Mouse (Mus musculus) adrenal gland, adult 18-20 months (tissue): ENCODE data around the gene Zfp61. TPM values are rescaled to one million over a fixed set of nuclear protein-coding genes. Genes with fewer than 3 reads are reported as not detected.

ENCODE experiments used
- DNase-seq, 2 experiments: peaks; one replicate each; pipeline ENCODE4 v3.0.0; 2021 to 2022; ENCODE audit warnings: low spot score in 2 of 2
- microRNA-seq, 2 experiments: library from miRNA; unstranded; fragments of <30 nt; microRNA quantifications; one replicate each; pipeline ENCODE4 v1.2.0; 2021; ENCODE audit warnings: borderline number of aligned reads in 2 of 2
- total RNA-seq, 2 experiments: library from RNA; stranded (reverse); gene quantifications; 1 replicate in 1 of 2; 2 replicates in 1 of 2; pipeline ENCODE4 v1.2.3; 2021

The Zfp61 gene
- total RNA-seq, 2 experiments from 2014 or later, result 6.9 to 7.0 TPM

DNA sequence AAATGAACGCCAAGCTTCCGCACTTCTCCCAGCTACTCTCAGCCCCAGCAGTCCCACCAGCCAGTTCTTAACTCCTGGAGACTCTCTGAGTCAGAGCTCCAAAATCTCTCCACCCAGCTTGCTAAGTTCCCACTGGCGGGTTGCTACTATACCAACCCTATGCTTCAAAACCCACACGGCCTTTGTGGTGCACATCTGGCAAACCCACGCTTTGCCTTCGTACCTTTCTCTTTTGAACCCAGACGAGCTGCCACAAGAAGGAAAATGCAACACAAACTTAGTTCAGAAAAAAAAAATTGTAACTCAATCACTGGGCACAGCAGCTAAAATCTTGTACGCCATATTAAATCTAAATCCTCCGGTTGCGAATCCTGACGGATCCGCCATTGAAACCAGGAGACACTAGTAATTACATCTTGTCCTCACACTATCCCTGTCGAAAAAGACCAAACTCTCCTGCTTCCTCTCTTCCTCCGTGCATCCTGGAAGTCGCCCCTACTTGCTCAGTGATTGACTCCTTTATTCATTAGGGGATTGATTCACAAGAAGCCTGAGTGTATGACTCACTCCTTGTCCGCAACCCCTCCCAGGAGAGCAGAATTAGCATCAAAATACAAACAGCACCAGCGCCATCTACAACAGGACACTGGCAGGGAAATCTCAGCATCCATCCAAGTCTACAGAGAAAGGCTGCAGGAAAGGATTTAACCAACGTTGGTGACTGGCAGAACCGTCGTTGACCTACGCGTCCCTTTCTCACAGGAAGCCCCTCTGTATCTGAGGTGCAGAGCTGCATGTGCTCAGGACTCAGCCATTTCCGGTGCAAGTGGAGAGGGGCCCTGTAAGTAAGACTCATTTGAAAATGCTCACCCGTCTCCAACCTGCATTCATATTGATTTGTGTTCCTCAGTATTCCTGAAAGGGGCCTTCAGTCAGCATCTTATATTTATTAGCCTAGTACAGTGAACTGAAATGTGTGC is 32.6 kb downstream of the Zfp61 start:
- no peak for DNase-seq

DNA sequence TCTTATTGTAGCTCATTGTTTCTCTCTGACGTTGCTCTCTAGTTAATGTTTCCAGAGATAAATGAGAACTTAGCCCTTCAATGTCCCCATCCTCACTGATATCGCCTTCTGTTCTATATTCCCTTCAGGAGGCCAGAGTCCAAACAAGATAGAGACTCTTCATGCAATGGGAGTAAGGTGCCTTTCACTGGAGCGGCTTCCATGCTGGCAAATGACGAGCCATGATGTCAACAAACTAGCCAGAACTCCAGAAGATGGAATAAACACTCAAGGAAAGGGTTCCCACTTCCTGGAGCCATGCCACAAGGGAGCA is 41.1 kb downstream of the Zfp61 start:
- no peak for DNase-seq

DNA sequence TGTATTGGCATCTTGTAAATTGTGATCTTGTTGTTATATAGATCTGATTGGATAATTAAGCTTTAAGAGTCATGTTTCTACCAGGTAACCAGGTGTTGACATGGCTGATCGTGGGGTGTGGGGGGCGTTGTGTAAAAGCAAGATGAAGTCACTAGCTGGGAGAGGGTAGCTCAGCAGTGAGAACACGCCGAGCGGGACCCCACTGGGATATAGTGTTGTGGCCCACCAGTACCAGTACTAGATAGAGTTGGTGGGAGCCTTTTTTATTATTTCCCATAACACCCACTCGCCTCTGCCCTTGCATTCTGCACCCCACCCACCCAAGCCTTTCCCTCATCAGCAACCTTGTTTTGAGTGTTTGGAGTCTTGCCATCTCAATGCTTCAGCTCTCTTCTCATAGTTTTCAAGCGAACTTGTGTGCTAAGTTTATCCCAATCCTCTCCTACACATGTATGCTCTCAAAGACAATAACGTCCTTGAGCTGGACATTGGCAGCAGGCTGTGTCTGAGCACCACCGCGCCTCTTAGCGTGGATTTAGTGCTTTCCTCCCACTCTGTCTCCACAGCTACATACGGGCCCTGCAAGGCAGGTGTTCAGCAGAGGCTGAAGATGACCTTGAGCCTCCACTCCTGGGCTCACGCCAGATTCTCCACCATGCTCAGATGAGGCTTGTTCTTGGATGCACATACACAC is 41.6 kb downstream of the Zfp61 start:
- no peak for DNase-seq

GRCm38 (mm10) chr7:24254633-24255474 is 46.2 kb downstream of the Zfp61 start, which contains the start of gene Zfp108:
TSS of gene Zfp108 (plus strand) at chr7:24254794.
- DNase-seq, result peak; percentile 65 to 66

GRCm38 (mm10) chr7:24253779-24254615 is 47.0 kb downstream of the Zfp61 start:
- DNase-seq, result no peak

Small RNA genes within 50 kb of the gene (microRNA-seq; reads per million reads assigned to microRNA genes)
- gene Gm27592, result 0 reads per million in 2 experiments

Other genes with a start within 250 kb of the Zfp61 start
- not detected for gene Vmn1r183, start 248.0 kb downstream of the Zfp61 start, total RNA-seq
- 10 to 100 TPM; 23.3 to 32.2 TPM for gene Zfp180, start 219.3 kb downstream of the Zfp61 start, total RNA-seq
- gene Zfp112, start 188.9 kb downstream of the Zfp61 start, total RNA-seq, result 1 to 10 TPM; 3.3 to 4.1 TPM
- 10 to 100 TPM in 1 of 2 experiments, 1 to 10 TPM in 1; 8.7 to 10.0 TPM for gene Zfp235, start 167.1 kb downstream of the Zfp61 start, total RNA-seq
- gene Zfp114, start 126.2 kb downstream of the Zfp61 start, total RNA-seq, result under 1 TPM in 1 of 2 experiments, not detected in 1; 0.19 TPM
- gene Zfp111, start 89.8 kb downstream of the Zfp61 start, total RNA-seq, result 1 to 10 TPM; 7.2 to 8.2 TPM
- 1 to 10 TPM; 3.1 to 3.2 TPM for gene Zfp109, start 63.7 kb downstream of the Zfp61 start, total RNA-seq
- 1 to 10 TPM; 2.1 to 2.9 TPM for gene Zfp108, start 46.4 kb downstream of the Zfp61 start, total RNA-seq
- 1 to 10 TPM; 3.1 to 4.5 TPM for gene Zfp93, start 30.8 kb downstream of the Zfp61 start, total RNA-seq
- 1 to 10 TPM; 4.2 to 4.4 TPM for gene Zfp94, start 15.4 kb upstream of the Zfp61 start, total RNA-seq
- gene Tescl, start 32.7 kb upstream of the Zfp61 start, total RNA-seq, result 1 to 10 TPM in 1 of 2 experiments, under 1 TPM in 1; 0.73 to 1.3 TPM
- gene Lypd5, start 48.0 kb upstream of the Zfp61 start, total RNA-seq, result not detected
- 1 to 10 TPM in 1 of 2 experiments, under 1 TPM in 1; 0.60 to 1.5 TPM for gene Kcnn4, start 69.0 kb upstream of the Zfp61 start, total RNA-seq
- 10 to 100 TPM; 17.7 to 20.1 TPM for gene Smg9, start 98.4 kb upstream of the Zfp61 start, total RNA-seq
- gene Irgc1, start 151.1 kb upstream of the Zfp61 start, total RNA-seq, result not detected
- gene Plaur, start 161.3 kb upstream of the Zfp61 start, total RNA-seq, result 10 to 100 TPM in 1 of 2 experiments, 1 to 10 TPM in 1; 6.5 to 14.4 TPM
- gene Cadm4, start 180.8 kb upstream of the Zfp61 start, total RNA-seq, result 1 to 10 TPM; 3.5 TPM
- gene Zfp428, start 205.8 kb upstream of the Zfp61 start, total RNA-seq, result 1 to 10 TPM; 4.6 to 5.0 TPM
- gene AC161166.1, start 211.2 kb upstream of the Zfp61 start, total RNA-seq, result not detected
- gene Irgq, start 229.5 kb upstream of the Zfp61 start, total RNA-seq, result 10 to 100 TPM; 21.0 to 24.1 TPM
- not detected for gene Pinlyp, start 244.9 kb upstream of the Zfp61 start, total RNA-seq
- 10 to 100 TPM; 35.9 to 37.1 TPM for gene Xrcc1, start 245.1 kb upstream of the Zfp61 start, total RNA-seq